Mouse (Mus musculus): Measurements from ENCODE around the gene Lbx2. TPM values are rescaled to one million over a fixed set of nuclear protein-coding genes. Genes with fewer than 3 reads are reported as not detected.
A peak's percentile ranks its signal among the peaks of the same experiment; 100 is the strongest.

Gene Lbx2
- 0.73 and 0.89 TPM in 2 replicates for polyA plus RNA-seq (2014; fragmentation: Nextera tagmentation; extraction: Ambion mirVana)

- ATAC-seq (replicated peaks; ENCODE audit: insufficient number of reproducible peaks, low FRiP score, low TSS enrichment, low read depth) (no peak), DNase-seq (ENCODE audit: low spot score) (no peak)
- no peaks in the 10 kb centered on the region for H3K9me3 ChIP-seq (replicated peaks; ENCODE audit: control insufficient read depth, low read length)
- H3K9ac ChIP-seq (replicated peaks; ENCODE audit: low read length) = peak within 1 kb of the TSS; percentile 4
- peak within 1 kb of the TSS; percentile 33 for H3K4me2 ChIP-seq (ENCODE audit: low read depth, low read length)
- H3K27me3 ChIP-seq (ENCODE audit: control insufficient read depth, insufficient read depth, low read length) = peaks cover 72% of the 10 kb centered on the region
- H3K36me3 ChIP-seq (replicated peaks; ENCODE audit: control insufficient read depth, insufficient read depth, low read depth, low read length) = no peaks in the 10 kb centered on the region
- peak within 1 kb of the TSS; percentile 6; the same call in 1 of the 2 replicates for H3K4me3 ChIP-seq (ENCODE audit: low read depth, low read length)
- peaks cover 8% of the 10 kb centered on the region for H3K4me1 ChIP-seq (ENCODE audit: control insufficient read depth, insufficient read depth, low read length)
- no peak within 1 kb of the TSS for H3K27ac ChIP-seq (replicated peaks; ENCODE audit: low read depth, low read length)
- WGBS = 4% methylated on average over 40 of the region's 42 CpGs
These were observed at the start of gene Lbx2 for GRCm38 (mm10) chr6:83086121-83087035. Lbx2 (plus strand) TSS chr6:83086367.

DNA sequence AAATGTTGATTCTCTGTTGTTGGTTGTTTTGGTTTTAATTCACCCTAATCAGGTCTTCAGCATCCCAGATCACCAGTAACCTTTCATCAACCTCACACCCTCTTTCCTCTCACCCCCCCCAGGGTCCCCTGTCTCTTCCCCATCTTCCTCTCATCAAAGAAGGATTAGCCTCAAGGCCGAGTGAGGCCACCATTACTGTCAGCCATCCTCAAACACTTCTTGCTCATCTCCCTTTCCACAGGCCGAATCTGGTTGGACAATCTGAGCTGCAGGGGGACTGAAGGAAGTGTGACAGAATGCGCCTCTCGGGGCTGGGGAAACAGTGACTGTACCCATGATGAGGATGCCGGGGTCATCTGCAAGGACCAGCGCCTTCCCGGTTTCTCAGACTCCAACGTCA, 49.0 kb upstream of the Lbx2 start:
- no peak overlapping the region for H3K9ac ChIP-seq (replicated peaks; ENCODE audit: low read length)
- no peak overlapping the region for H3K4me3 ChIP-seq (ENCODE audit: low read depth, low read length)
- peaks cover 4% of the 10 kb centered on the region for H3K27me3 ChIP-seq (ENCODE audit: control insufficient read depth, insufficient read depth, low read length)

DNA sequence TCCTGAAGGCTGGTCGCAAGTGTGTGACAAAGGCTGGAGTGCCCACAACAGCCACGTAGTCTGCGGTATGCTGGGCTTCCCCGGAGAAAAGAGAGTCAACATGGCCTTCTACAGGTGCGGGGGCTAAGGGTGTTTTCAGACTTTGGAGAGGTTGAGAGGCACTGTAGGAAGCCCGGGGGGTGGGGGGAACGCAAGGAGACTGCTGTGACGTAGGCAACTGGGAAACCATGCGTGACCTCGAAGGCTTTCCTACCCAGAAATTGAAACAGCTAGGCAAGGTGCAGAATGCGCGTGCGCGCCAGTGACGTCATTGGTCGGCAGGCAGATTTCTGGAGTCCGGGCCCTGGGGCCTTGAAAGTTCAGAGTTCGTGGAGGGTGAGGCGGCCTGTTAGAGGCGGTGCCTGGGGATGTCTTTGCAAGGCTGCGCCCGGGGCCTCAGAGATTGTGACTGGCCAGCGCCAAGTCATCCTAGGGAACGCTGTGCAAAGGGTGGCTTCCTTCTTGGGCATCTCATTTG, 47.6 kb upstream of the Lbx2 start:
- no peak overlapping the region; the same call in 1 of the 2 replicates for H3K9ac ChIP-seq (replicated peaks; ENCODE audit: low read length)
- H3K27me3 ChIP-seq (ENCODE audit: control insufficient read depth, insufficient read depth, low read length) = no peaks in the 10 kb centered on the region
- DNase-seq (ENCODE audit: low spot score) (peak; percentile 85), ATAC-seq (replicated peaks; ENCODE audit: insufficient number of reproducible peaks, low FRiP score, low TSS enrichment, low read depth) (no peak)
- no peak overlapping the region for H3K4me3 ChIP-seq (ENCODE audit: low read depth, low read length)
- no peaks in the 10 kb centered on the region for H3K9me3 ChIP-seq (replicated peaks; ENCODE audit: control insufficient read depth, low read length)
- H3K27ac ChIP-seq (replicated peaks; ENCODE audit: low read depth, low read length) = no peak overlapping the region
- H3K4me2 ChIP-seq (ENCODE audit: low read depth, low read length) = peak overlapping the region; percentile 48
- WGBS = 9% methylated on average over 24 of the region's 24 CpGs
- no peaks in the 10 kb centered on the region for H3K4me1 ChIP-seq (ENCODE audit: control insufficient read depth, insufficient read depth, low read length)
- no peaks in the 10 kb centered on the region for H3K36me3 ChIP-seq (replicated peaks; ENCODE audit: control insufficient read depth, insufficient read depth, low read depth, low read length)

More for the DNA sequence above, 49.0 kb upstream of the Lbx2 start:
- Histone ChIP-seq H3K27ac (replicated peaks; ENCODE audit: low read depth, low read length) (no peak overlapping the region), H3K36me3 (replicated peaks; ENCODE audit: control insufficient read depth, insufficient read depth, low read depth, low read length) (no peaks in the 10 kb centered on the region), H3K4me2 (ENCODE audit: low read depth, low read length) (no peak overlapping the region), H3K9me3 (replicated peaks; ENCODE audit: control insufficient read depth, low read length) (no peaks in the 10 kb centered on the region), H3K4me1 (ENCODE audit: control insufficient read depth, insufficient read depth, low read length) (no peaks in the 10 kb centered on the region)
- DNase-seq (ENCODE audit: low spot score) (no peak), ATAC-seq (replicated peaks; ENCODE audit: insufficient number of reproducible peaks, low FRiP score, low TSS enrichment, low read depth) (no peak)
- WGBS = 73% methylated on average over 8 of the region's 8 CpGs

- Histone ChIP-seq H3K27me3 (ENCODE audit: control insufficient read depth, insufficient read depth, low read length) (no peaks in the 10 kb centered on the region), H3K4me3 (ENCODE audit: low read depth, low read length) (no peak overlapping the region), H3K27ac (replicated peaks; ENCODE audit: low read depth, low read length) (no peak overlapping the region), H3K9ac (replicated peaks; ENCODE audit: low read length) (no peak overlapping the region), H3K36me3 (replicated peaks; ENCODE audit: control insufficient read depth, insufficient read depth, low read depth, low read length) (no peaks in the 10 kb centered on the region), H3K4me2 (ENCODE audit: low read depth, low read length) (no peak overlapping the region), H3K4me1 (ENCODE audit: control insufficient read depth, insufficient read depth, low read length) (no peaks in the 10 kb centered on the region), H3K9me3 (replicated peaks; ENCODE audit: control insufficient read depth, low read length) (no peaks in the 10 kb centered on the region)
- WGBS = 77% methylated on average over 5 of the region's 5 CpGs
- DNase-seq (ENCODE audit: low spot score) = no peak
- ATAC-seq (replicated peaks; ENCODE audit: insufficient number of reproducible peaks, low FRiP score, low TSS enrichment, low read depth) = no peak
These were observed 45.6 kb upstream of the Lbx2 start for GRCm38 (mm10) chr6:83040601-83041000.

DNA sequence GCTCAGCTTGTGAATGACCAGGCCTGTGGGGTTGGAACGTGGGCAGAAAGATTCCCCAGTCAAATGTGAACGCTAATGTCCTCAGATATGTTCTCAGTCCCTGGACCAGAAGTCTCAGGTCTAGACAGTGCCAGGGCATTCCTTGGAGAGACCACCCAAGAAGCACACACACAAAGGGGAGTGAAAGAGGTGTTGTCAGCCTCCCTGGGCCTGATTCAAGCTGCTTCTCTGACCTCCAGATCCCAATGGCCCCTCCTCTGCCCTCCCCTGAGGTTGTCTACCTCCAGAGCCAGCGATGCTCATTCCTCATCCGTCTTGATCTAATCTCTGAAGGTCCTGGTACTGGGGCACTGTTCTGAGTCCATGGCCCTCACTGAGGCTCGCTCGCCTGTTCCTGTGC, 42.6 kb upstream of the Lbx2 start:
- Histone ChIP-seq H3K9ac (replicated peaks; ENCODE audit: low read length) (no peak overlapping the region), H3K4me1 (ENCODE audit: control insufficient read depth, insufficient read depth, low read length) (no peaks in the 10 kb centered on the region), H3K4me2 (ENCODE audit: low read depth, low read length) (no peak overlapping the region), H3K9me3 (replicated peaks; ENCODE audit: control insufficient read depth, low read length) (no peaks in the 10 kb centered on the region), H3K4me3 (ENCODE audit: low read depth, low read length) (no peak overlapping the region), H3K36me3 (replicated peaks; ENCODE audit: control insufficient read depth, insufficient read depth, low read depth, low read length) (no peaks in the 10 kb centered on the region), H3K27me3 (ENCODE audit: control insufficient read depth, insufficient read depth, low read length) (no peaks in the 10 kb centered on the region), H3K27ac (replicated peaks; ENCODE audit: low read depth, low read length) (no peak overlapping the region)
- ATAC-seq (replicated peaks; ENCODE audit: insufficient number of reproducible peaks, low FRiP score, low TSS enrichment, low read depth) (no peak), DNase-seq (ENCODE audit: low spot score) (no peak)
- WGBS = 64% methylated on average over 6 of the region's 6 CpGs

DNA sequence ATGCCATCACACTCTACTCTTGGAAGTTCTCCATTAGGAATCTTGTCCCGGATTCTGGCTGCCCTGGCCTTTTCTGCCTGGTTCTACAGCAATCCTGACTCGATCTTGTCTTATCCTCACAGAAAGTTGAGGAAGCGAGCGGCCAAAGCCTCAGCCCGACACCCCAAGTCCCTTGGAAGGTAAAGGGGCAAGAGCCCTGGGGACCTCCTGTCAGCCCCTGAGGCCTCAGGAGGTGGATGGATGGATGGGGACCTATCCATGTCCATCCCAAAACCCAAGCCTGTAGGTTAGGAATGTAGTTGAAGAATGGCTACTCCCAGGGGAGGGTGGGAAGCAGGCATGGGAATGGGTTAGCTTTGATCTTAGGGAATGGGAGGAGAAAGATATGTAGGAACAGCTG, 42.2 kb upstream of the Lbx2 start:
- Histone ChIP-seq H3K4me2 (ENCODE audit: low read depth, low read length) (no peak overlapping the region), H3K4me3 (ENCODE audit: low read depth, low read length) (no peak overlapping the region), H3K4me1 (ENCODE audit: control insufficient read depth, insufficient read depth, low read length) (no peaks in the 10 kb centered on the region), H3K9ac (replicated peaks; ENCODE audit: low read length) (no peak overlapping the region), H3K36me3 (replicated peaks; ENCODE audit: control insufficient read depth, insufficient read depth, low read depth, low read length) (no peaks in the 10 kb centered on the region), H3K27ac (replicated peaks; ENCODE audit: low read depth, low read length) (no peak overlapping the region), H3K27me3 (ENCODE audit: control insufficient read depth, insufficient read depth, low read length) (no peaks in the 10 kb centered on the region), H3K9me3 (replicated peaks; ENCODE audit: control insufficient read depth, low read length) (no peaks in the 10 kb centered on the region)
- DNase-seq (ENCODE audit: low spot score) (no peak), ATAC-seq (replicated peaks; ENCODE audit: insufficient number of reproducible peaks, low FRiP score, low TSS enrichment, low read depth) (no peak)
- WGBS = 92% methylated on average over 5 of the region's 5 CpGs

DNA sequence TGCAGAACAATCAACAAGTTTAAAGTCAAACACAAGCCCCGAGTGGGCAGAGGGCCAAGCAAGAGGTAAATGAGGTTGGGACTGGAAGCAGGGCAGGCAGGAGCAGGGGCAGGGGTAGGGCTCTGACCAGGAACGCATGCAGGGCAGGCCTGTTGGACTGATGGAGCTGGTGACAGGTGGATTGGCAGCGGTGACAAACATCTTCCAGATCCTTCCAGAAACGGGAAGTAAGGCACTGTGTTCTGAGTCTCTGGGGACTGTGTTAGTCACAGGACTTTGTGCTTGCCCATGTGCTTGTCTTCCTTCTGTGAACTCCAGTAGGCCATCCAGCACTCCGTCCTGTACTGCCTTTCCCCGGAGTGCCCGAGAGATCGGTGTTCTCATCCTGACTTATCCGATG, 41.4 kb upstream of the Lbx2 start:
- Histone ChIP-seq H3K27me3 (ENCODE audit: control insufficient read depth, insufficient read depth, low read length) (no peaks in the 10 kb centered on the region), H3K27ac (replicated peaks; ENCODE audit: low read depth, low read length) (no peak overlapping the region), H3K9ac (replicated peaks; ENCODE audit: low read length) (no peak overlapping the region), H3K4me3 (ENCODE audit: low read depth, low read length) (no peak overlapping the region), H3K4me2 (ENCODE audit: low read depth, low read length) (no peak overlapping the region), H3K4me1 (ENCODE audit: control insufficient read depth, insufficient read depth, low read length) (no peaks in the 10 kb centered on the region), H3K9me3 (replicated peaks; ENCODE audit: control insufficient read depth, low read length) (no peaks in the 10 kb centered on the region), H3K36me3 (replicated peaks; ENCODE audit: control insufficient read depth, insufficient read depth, low read depth, low read length) (no peaks in the 10 kb centered on the region)
- 67% methylated on average over 9 of the region's 9 CpGs for WGBS
- DNase-seq (ENCODE audit: low spot score) = no peak
- no peak for ATAC-seq (replicated peaks; ENCODE audit: insufficient number of reproducible peaks, low FRiP score, low TSS enrichment, low read depth)

DNA sequence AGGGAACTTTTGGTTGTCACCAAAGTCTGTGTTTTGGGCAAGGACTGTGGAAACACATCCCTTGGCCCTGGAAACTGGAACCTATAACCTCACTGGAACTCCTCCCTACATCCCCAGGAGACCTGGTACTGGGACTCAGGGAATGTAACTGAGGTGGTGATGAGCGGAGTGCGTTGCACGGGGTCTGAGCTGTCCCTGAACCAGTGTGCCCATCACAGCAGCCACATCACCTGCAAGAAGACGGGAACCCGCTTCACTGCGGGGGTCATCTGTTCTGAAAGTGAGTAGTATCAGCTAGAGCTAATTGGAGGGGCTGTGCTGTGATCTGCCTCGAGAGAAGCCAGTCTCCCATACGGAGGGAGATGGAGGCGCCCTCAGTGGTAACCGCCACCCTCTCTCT, 36.8 kb upstream of the Lbx2 start:
- Histone ChIP-seq H3K27me3 (ENCODE audit: control insufficient read depth, insufficient read depth, low read length) (no peaks in the 10 kb centered on the region), H3K36me3 (replicated peaks; ENCODE audit: control insufficient read depth, insufficient read depth, low read depth, low read length) (peaks cover 5% of the 10 kb centered on the region), H3K27ac (replicated peaks; ENCODE audit: low read depth, low read length) (no peak overlapping the region), H3K9ac (replicated peaks; ENCODE audit: low read length) (no peak overlapping the region), H3K4me1 (ENCODE audit: control insufficient read depth, insufficient read depth, low read length) (no peaks in the 10 kb centered on the region), H3K4me2 (ENCODE audit: low read depth, low read length) (no peak overlapping the region), H3K4me3 (ENCODE audit: low read depth, low read length) (no peak overlapping the region), H3K9me3 (replicated peaks; ENCODE audit: control insufficient read depth, low read length) (no peaks in the 10 kb centered on the region)
- ATAC-seq (replicated peaks; ENCODE audit: insufficient number of reproducible peaks, low FRiP score, low TSS enrichment, low read depth) (no peak), DNase-seq (ENCODE audit: low spot score) (no peak)
- 76% methylated on average over 10 of the region's 10 CpGs for WGBS
